Mouse (Mus musculus) stomach, embryonic 14.5 days (tissue): ENCODE measurements around the gene Sept7. TPM values are rescaled to one million over a fixed set of nuclear protein-coding genes. Genes with fewer than 3 reads are reported as not detected.

Experiments used
- ATAC-seq: fragments of 200-750 bp; cut with Nextera tagmentation; 2 replicates; pipeline ENCODE4 v1.8.0; 2017; ENCODE audit warnings: low read depth, moderate TSS enrichment; ENCODE audit not compliant: insufficient number of reproducible peaks, insufficient read depth, low FRiP score
- H3K27ac ChIP-seq: fragments of 300-500 bp; sonication (generic); 2 replicates; pipeline ENCODE4 v1.5.1; 2014; ENCODE audit warnings: mild to moderate bottlenecking, low read length, moderate library complexity, mixed read lengths
- H3K27me3 ChIP-seq: fragments of 300-500 bp; sonication (generic); 2 replicates; pipeline ENCODE4 v1.6.1; 2014; ENCODE audit warnings: low read length, control low read depth, mixed read lengths; ENCODE audit not compliant: control insufficient read depth, insufficient read depth
- H3K36me3 ChIP-seq: fragments of 300-500 bp; sonication (generic); 2 replicates; pipeline ENCODE4 v1.6.1; 2014; ENCODE audit warnings: mild to moderate bottlenecking, control low read depth, low read length, moderate library complexity, mixed read lengths; ENCODE audit not compliant: control insufficient read depth, insufficient read depth
- H3K4me1 ChIP-seq: fragments of 300-500 bp; sonication (generic); 2 replicates; pipeline ENCODE4 v1.6.1; 2014; ENCODE audit warnings: low read length, control low read depth, mixed read lengths; ENCODE audit not compliant: control insufficient read depth, insufficient read depth
- H3K4me2 ChIP-seq: fragments of 300-500 bp; sonication (generic); replicated peaks from 2 replicates; pipeline ENCODE4 v1.6.1; 2014; ENCODE audit warnings: low read depth, low read length, control low read depth
- H3K4me3 ChIP-seq: fragments of 300-500 bp; sonication (generic); 2 replicates; pipeline ENCODE4 v1.5.1; 2014; ENCODE audit warnings: low read depth, low read length, control low read depth
- H3K9ac ChIP-seq: fragments of 300-500 bp; sonication (generic); replicated peaks from 2 replicates; pipeline ENCODE4 v1.6.1; 2014; ENCODE audit warnings: low read depth, mild to moderate bottlenecking, control low read depth, low read length, moderate library complexity, mixed read lengths
- H3K9me3 ChIP-seq: fragments of 300-500 bp; sonication (generic); 2 replicates; pipeline ENCODE4 v1.6.1; 2016; ENCODE audit warnings: low read depth, low read length, control low read depth; ENCODE audit not compliant: control insufficient read depth
- WGBS: fragments of 180-500 bp; shearing (Covaris S2); extraction: QIAGEN DNeasy Blood & Tissue Kit; methylation state at CpG from one replicate; pipeline ENCODE4 v1.1.7; 2014; 5-methylcytosine and 5-hydroxymethylcytosine counted together
- polyA plus RNA-seq: library from polyadenylated mRNA; unstranded; fragments of >200 nt; fragmentation: Nextera tagmentation; extraction: Ambion mirVana; gene quantifications from 2 replicates; pipeline ENCODE4 v1.2.1, GENCODE M21; 2014

Gene Sept7
- polyA plus RNA-seq, 1 experiment from 2014 or later: 288 TPM

DNA sequence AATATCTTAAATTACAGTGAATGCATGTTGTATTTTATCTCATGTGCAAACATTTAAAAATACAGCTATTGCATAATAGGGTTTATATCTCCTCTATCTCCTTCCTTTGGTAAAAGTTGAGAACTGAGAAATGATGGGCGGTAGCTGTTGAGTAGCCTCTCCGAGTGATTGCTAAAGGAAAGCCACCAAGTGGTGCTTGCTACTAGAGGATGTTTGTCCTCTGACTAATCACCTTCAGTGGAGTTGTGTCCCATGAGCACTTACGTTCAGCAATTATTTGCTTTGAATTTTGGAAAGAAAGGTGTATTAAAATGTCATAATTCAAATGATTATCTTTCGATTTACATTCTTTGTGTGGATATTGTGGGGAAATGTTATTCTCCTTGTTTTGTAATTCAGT, 13.6 kb downstream of the Sept7 start:
- 94% methylated on average over 4 of the region's 4 CpGs for WGBS

DNA sequence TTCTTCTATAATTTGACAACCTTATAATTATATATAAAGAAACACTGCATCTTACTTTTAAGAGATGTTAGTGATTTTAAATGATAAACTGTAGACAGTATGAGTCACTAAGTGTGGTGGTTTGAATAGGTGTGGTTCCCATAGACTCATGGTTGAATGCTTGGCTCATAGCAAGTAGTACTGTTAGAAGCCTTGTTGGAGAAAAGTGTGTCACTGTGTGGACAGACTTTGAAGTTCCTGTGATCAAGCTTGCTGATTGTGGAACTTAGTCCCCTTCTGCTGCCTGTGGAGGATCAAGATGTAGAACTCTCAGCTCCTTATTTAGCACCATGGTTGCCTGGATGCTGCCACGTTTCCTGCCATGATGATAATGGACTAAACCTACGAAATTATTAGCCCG, 14.9 kb downstream of the Sept7 start:
- peaks cover 19% of the 10 kb centered on the region for H3K36me3 ChIP-seq
- no peak overlapping the region for H3K4me2 ChIP-seq
- ATAC-seq: no peak
- no peak overlapping the region for H3K27ac ChIP-seq
- no peak overlapping the region for H3K9ac ChIP-seq
- H3K4me1 ChIP-seq: no peaks in the 10 kb centered on the region
- 89% methylated on average over 3 of the region's 3 CpGs for WGBS
- H3K4me3 ChIP-seq: no peak overlapping the region
- no peaks in the 10 kb centered on the region for H3K9me3 ChIP-seq
- no peaks in the 10 kb centered on the region for H3K27me3 ChIP-seq

More for the DNA sequence above, 13.6 kb downstream of the Sept7 start:
- Histone ChIP-seq H3K27me3 (no peaks in the 10 kb centered on the region), H3K4me1 (no peaks in the 10 kb centered on the region), H3K9me3 (no peaks in the 10 kb centered on the region), H3K36me3 (peaks cover 19% of the 10 kb centered on the region), H3K9ac (no peak overlapping the region), H3K4me2 (no peak overlapping the region), H3K27ac (no peak overlapping the region), H3K4me3 (no peak overlapping the region)
- ATAC-seq: no peak

DNA sequence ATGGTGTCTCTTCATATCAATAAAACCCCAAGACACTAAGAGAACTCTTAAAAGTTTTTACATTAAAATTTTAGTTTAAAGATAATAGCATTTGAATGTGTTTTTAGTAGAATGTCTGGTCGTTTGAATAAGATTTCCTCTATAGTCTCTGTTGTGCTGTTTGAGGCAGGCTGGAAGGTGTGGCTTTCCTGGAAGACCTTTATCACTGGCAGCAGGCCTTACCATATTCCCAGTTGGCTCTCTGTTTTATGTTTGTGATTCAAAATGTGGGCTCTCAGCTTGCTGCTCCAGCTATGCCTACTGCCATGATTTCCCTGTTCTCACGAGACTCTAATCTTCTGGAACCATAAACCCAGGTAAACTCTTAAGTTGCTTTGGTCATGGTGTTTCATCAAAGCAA, 15.3 kb downstream of the Sept7 start:
- H3K4me1 ChIP-seq: no peaks in the 10 kb centered on the region
- WGBS: 83% methylated on average over 2 of the region's 2 CpGs
- no peak overlapping the region for H3K27ac ChIP-seq
- H3K4me3 ChIP-seq: no peak overlapping the region
- H3K9ac ChIP-seq: no peak overlapping the region
- H3K36me3 ChIP-seq: peaks cover 19% of the 10 kb centered on the region
- no peak for ATAC-seq
- H3K9me3 ChIP-seq: no peaks in the 10 kb centered on the region
- no peak overlapping the region for H3K4me2 ChIP-seq
- H3K27me3 ChIP-seq: no peaks in the 10 kb centered on the region

DNA sequence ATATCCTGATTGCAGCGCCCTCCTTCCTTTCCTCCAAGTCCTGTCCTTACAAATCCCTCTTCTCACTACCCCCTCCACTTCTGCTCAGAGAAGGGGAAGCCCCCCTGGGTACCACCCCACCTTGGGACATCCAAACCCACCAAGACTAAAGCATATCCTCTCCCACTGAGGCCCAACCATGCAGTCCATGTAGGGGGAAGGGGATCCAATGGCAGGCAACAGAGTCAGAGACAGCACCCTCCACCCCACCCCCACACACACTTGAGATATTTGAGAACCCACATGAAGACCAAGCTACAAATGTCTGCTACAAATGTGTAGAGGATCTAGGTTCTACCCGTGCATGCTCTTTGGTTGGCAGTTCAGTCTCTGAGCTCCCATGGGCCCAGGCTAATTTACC, 19.7 kb downstream of the Sept7 start:
- H3K36me3 ChIP-seq: peaks cover 15% of the 10 kb centered on the region
- no peaks in the 10 kb centered on the region for H3K4me1 ChIP-seq
- H3K27me3 ChIP-seq: no peaks in the 10 kb centered on the region
- ATAC-seq: no peak
- no peak overlapping the region for H3K4me2 ChIP-seq
- 93% methylated on average over 2 of the region's 2 CpGs for WGBS
- H3K27ac ChIP-seq: no peak overlapping the region
- no peaks in the 10 kb centered on the region for H3K9me3 ChIP-seq
- H3K9ac ChIP-seq: no peak overlapping the region
- no peak overlapping the region for H3K4me3 ChIP-seq

DNA sequence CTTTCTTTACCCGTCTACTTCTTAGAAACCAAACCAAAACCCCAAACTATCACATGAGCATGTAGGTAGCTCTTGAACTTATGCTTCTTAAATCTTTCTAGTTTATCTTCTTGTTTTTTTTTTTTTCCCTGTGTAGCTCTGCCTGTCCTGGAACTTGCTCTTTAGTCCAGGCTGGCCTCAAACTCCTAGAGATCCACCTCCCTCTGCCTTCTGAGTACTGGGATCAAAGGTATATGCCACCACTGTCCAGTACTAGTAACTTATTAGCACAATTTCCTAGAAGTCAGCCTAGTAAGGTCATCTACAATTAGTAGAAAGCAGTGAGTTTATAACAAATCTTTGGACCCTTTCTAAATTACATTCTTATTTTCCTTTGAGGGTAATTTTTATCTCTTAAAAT, 37.6 kb downstream of the Sept7 start:
- no peak for ATAC-seq
- WGBS: 100% methylated on average over 1 of the region's 1 CpGs
- H3K27me3 ChIP-seq: no peaks in the 10 kb centered on the region
- H3K4me3 ChIP-seq: no peak overlapping the region
- no peaks in the 10 kb centered on the region for H3K9me3 ChIP-seq
- H3K4me2 ChIP-seq: no peak overlapping the region
- H3K36me3 ChIP-seq: peaks cover 21% of the 10 kb centered on the region
- no peak overlapping the region for H3K27ac ChIP-seq
- H3K9ac ChIP-seq: no peak overlapping the region
- no peaks in the 10 kb centered on the region for H3K4me1 ChIP-seq

DNA sequence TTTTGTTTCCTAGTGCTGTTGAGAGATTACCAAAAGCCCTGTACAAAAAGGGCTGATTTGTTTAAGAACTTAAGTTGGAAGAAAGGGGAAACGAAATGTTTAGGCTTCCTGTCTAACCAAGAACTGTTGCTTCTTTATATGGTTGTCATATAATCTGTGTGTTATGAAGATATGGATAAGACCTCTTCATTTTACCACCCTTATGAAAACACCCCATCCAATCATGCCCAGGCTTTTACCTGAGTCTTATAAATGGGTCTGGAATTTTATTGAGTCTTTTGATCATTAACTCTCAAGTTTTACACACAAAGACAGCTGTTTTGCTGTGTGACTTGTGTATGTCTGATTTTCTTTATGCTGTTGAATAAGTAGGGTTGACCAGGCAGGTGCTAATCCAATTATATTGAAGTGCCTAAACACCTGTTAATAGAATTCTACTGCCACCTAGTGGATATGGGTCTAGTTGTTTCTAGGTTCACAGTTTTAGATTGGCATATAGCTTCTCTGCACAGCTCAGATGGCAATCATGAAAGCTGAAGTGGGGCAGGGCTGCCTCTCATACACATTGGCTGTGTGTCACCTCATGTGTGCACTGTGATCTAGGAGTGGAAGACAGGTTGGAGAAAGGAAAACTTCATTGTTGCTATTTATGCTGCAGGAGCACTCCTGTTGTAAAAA, 57.4 kb downstream of the Sept7 start:
- H3K9me3 ChIP-seq: no peaks in the 10 kb centered on the region
- H3K36me3 ChIP-seq: peaks cover 23% of the 10 kb centered on the region
- H3K4me1 ChIP-seq: no peaks in the 10 kb centered on the region
- H3K4me2 ChIP-seq: no peak overlapping the region
- H3K9ac ChIP-seq: no peak overlapping the region
- WGBS: 80% methylated on average over 1 of the region's 1 CpGs
- 0 out of 2 replicates have a peak, but pooled peaks have one; percentile 46 for ATAC-seq
- H3K4me3 ChIP-seq: no peak overlapping the region
- H3K27me3 ChIP-seq: no peaks in the 10 kb centered on the region
- H3K27ac ChIP-seq: no peak overlapping the region

DNA sequence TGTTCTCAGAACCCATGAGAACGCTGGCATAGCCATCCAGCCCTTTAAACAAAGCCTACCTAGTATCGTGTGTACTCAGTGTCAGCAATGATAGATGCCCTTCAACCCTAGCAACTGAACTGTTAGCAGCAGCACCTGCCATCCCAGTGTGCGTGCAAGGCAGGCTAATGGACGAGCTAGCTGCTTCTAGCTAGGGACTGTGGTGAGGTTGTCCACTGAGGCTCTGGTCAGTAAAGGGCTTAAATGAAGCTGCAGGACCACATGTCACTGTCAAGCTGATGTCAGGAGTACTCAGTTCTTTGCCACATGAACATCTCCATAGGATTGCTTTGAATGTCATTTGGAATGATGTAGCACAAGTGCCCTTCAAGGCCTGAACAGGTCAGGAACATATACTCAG, 62.1 kb downstream of the Sept7 start:
- no peak overlapping the region for H3K9ac ChIP-seq
- H3K4me2 ChIP-seq: no peak overlapping the region
- H3K27ac ChIP-seq: no peak overlapping the region
- H3K36me3 ChIP-seq: no peaks in the 10 kb centered on the region
- H3K27me3 ChIP-seq: no peaks in the 10 kb centered on the region
- no peak overlapping the region for H3K4me3 ChIP-seq
- no peak for ATAC-seq
- no peaks in the 10 kb centered on the region for H3K9me3 ChIP-seq
- 36% methylated on average over 4 of the region's 4 CpGs for WGBS
- H3K4me1 ChIP-seq: no peaks in the 10 kb centered on the region

DNA sequence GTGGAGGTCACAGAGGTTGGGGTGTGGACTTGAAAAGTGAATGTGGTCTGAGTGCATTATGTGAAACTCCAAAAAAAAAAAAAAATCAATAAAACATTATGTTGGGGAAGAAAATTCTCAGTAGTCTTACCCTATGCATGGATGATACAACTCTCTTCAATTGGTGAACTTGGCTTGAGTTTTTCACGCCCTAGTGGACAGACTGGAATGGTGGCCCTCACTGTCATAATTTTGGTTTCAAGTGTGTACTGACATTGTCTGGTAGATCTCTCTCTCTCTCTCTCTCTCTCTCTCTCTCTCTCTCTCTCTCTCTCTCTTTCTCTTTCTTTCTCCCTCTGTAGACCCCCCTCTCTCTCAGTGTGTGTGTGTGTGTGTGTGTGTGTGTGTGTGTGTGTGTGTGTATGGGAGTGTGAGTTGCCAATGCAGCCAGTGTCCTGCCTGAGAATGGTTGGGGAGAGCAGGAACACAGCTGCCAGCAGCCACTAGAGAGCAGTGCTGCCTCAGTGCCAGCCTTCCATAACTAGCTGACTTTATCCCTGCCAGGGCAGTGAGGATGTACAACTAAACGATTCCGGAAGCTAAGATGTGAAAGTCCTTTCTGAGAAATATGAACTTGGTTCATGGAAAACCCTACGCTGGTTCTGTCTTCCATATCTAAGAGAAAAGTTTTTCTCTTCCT, 65.7 kb downstream of the Sept7 start:
- no peaks in the 10 kb centered on the region for H3K4me1 ChIP-seq
- no peaks in the 10 kb centered on the region for H3K36me3 ChIP-seq
- WGBS: 58% methylated on average over 4 of the region's 4 CpGs
- no peaks in the 10 kb centered on the region for H3K9me3 ChIP-seq
- H3K27ac ChIP-seq: no peak overlapping the region
- no peak overlapping the region for H3K4me2 ChIP-seq
- H3K27me3 ChIP-seq: no peaks in the 10 kb centered on the region
- 0 out of 2 replicates have a peak, but pooled peaks have one; percentile 57 for ATAC-seq
- H3K9ac ChIP-seq: no peak overlapping the region
- H3K4me3 ChIP-seq: no peak overlapping the region
